ENCODE assay signal across 23 mouse cellular contexts in genomic region chr9:106444836-106445235, GRCm38 (mm10). TPM values are rescaled to one million over a fixed set of nuclear protein-coding genes. Genes with fewer than 3 reads are reported as not detected.
A peak's percentile ranks its signal among the peaks of the same experiment; 100 is the strongest.
DNase-seq lines count a peak whose midpoint lies in the region; ATAC-seq and TF ChIP-seq lines count a peak whose summit lies in the region.
"Had no signal": no experiment of that assay in that cellular context is flagged by ENCODE, and none has a peak within 500 bp of the region (broad histone marks: within the 10 kb centered on the region; RNA-seq: fewer than 3 reads in every experiment).

No protein-coding gene starts in this region.

- H3K4me2 ChIP-seq in kidney, embryonic 14.5 days (replicated peaks; ENCODE audit: low read depth, low read length), result no peak overlapping the region
- no peak overlapping the region for H3K4me2 ChIP-seq in midbrain, postnatal 0 days (ENCODE audit: low read depth, low read length, poor library complexity, severe bottlenecking)
- H3K4me2 ChIP-seq: embryonic facial prominence, embryonic 13.5 days; forebrain, embryonic 12.5 days; hindbrain, embryonic 15.5 days; liver, embryonic 12.5 days; neural tube, embryonic 13.5 days; stomach, embryonic 15.5 days had no signal

- H3K9me3 ChIP-seq in kidney, embryonic 14.5 days (ENCODE audit: control insufficient read depth, low read length), result no peaks in the 10 kb centered on the region
- no peaks in the 10 kb centered on the region for H3K9me3 ChIP-seq in midbrain, postnatal 0 days (ENCODE audit: low read length)
- H3K9me3 ChIP-seq in midbrain, embryonic 10.5 days (replicated peaks), result no peaks in the 10 kb centered on the region
- H3K9me3 ChIP-seq: embryonic facial prominence, embryonic 13.5 days; forebrain, embryonic 12.5 days; hindbrain, embryonic 10.5 days; hindbrain, embryonic 15.5 days; liver, embryonic 12.5 days; neural tube, embryonic 13.5 days; stomach, embryonic 15.5 days had no signal

- no peaks in the 10 kb centered on the region for H3K27me3 ChIP-seq in kidney, embryonic 14.5 days (ENCODE audit: control insufficient read depth, insufficient read depth, low read length)
- no peaks in the 10 kb centered on the region for H3K27me3 ChIP-seq in midbrain, postnatal 0 days (ENCODE audit: insufficient read depth, low read length)
- H3K27me3 ChIP-seq in midbrain, embryonic 10.5 days (ENCODE audit: low read depth, poor library complexity, severe bottlenecking), result peaks cover 1% of the 10 kb centered on the region; the same call in 1 of the 2 replicates
- H3K27me3 ChIP-seq: embryonic facial prominence, embryonic 13.5 days; forebrain, embryonic 12.5 days; hindbrain, embryonic 15.5 days; liver, embryonic 12.5 days; neural tube, embryonic 13.5 days; stomach, embryonic 15.5 days had no signal

- no peak overlapping the region for H3K4me3 ChIP-seq in kidney, embryonic 14.5 days (ENCODE audit: low read length)
- H3K4me3 ChIP-seq in midbrain, postnatal 0 days (ENCODE audit: low read depth, low read length), result no peak overlapping the region
- no peak overlapping the region for H3K4me3 ChIP-seq in midbrain, embryonic 10.5 days
- H3K4me3 ChIP-seq: embryonic facial prominence, embryonic 13.5 days; forebrain, embryonic 12.5 days; hindbrain, embryonic 10.5 days; hindbrain, embryonic 15.5 days; liver, embryonic 12.5 days; neural tube, embryonic 13.5 days; stomach, embryonic 15.5 days had no signal

- no peak overlapping the region for H3K27ac ChIP-seq in kidney, embryonic 14.5 days (ENCODE audit: low read depth, low read length)
- no peak overlapping the region for H3K27ac ChIP-seq in midbrain, postnatal 0 days (ENCODE audit: low read depth, low read length)
- no peak overlapping the region for H3K27ac ChIP-seq in midbrain, embryonic 10.5 days (replicated peaks)
- H3K27ac ChIP-seq: embryonic facial prominence, embryonic 13.5 days; forebrain, embryonic 12.5 days; hindbrain, embryonic 10.5 days; hindbrain, embryonic 15.5 days; liver, embryonic 12.5 days; macrophage; neural tube, embryonic 13.5 days; stomach, embryonic 15.5 days had no signal

- H3K9ac ChIP-seq in kidney, embryonic 14.5 days (ENCODE audit: low read depth, low read length), result no peak overlapping the region
- 0 out of 2 replicates have a peak overlapping the region, but pooled peaks have one; percentile 8 for H3K9ac ChIP-seq in midbrain, postnatal 0 days (replicated peaks; ENCODE audit: low read length, poor library complexity, severe bottlenecking)
- H3K9ac ChIP-seq: forebrain, embryonic 12.5 days; forebrain, postnatal 0 days; hindbrain, embryonic 15.5 days; liver, embryonic 12.5 days; liver, postnatal 0 days; stomach, embryonic 15.5 days had no signal

- DNase-seq in kidney, adult 11 months, result peak; percentile 84
- no peak for DNase-seq in midbrain, postnatal 0 days (ENCODE audit: low spot score)
- DNase-seq in midbrain, embryonic 10.5 days (ENCODE audit: low spot score), result no peak
- peak; percentile 41 for DNase-seq in kidney, postnatal 10 days
- DNase-seq in lung, postnatal 10 days, result no peak
- no peak for DNase-seq in spleen, postnatal 4 days (ENCODE audit: low spot score in 2 of 2)
- DNase-seq: adrenal gland, postnatal 14 days; cerebellum, adult 11 months; cerebellum, postnatal 10 days; forebrain, postnatal 0 days; gastrocnemius, postnatal 10 days; heart, postnatal 14 days; layer of hippocampus, adult 9-11 months; liver, postnatal 0 days had no signal

- 66% methylated on average over 4 of the region's 4 CpGs for WGBS in kidney, embryonic 14.5 days
- 76% methylated on average over 4 of the region's 4 CpGs for WGBS in midbrain, postnatal 0 days
- WGBS in midbrain, embryonic 10.5 days, result 78% methylated on average over 4 of the region's 4 CpGs

- no peak for ATAC-seq in kidney, embryonic 14.5 days (ENCODE audit: low FRiP score, low TSS enrichment)
- ATAC-seq in midbrain, postnatal 0 days (ENCODE audit: low FRiP score), result no peak
- ATAC-seq: forebrain, postnatal 0 days; liver, embryonic 12.5 days; liver, postnatal 0 days had no signal

- peaks cover 35% of the 10 kb centered on the region for H3K4me1 ChIP-seq in kidney, embryonic 14.5 days (ENCODE audit: control insufficient read depth, insufficient read depth, low read length)
- H3K4me1 ChIP-seq in midbrain, postnatal 0 days (ENCODE audit: insufficient read depth, low read length), result peaks cover 12% of the 10 kb centered on the region
- peaks cover 52% of the 10 kb centered on the region for H3K4me1 ChIP-seq in midbrain, embryonic 10.5 days

- no peaks in the 10 kb centered on the region for H3K36me3 ChIP-seq in kidney, embryonic 14.5 days (ENCODE audit: control insufficient read depth, insufficient read depth, low read length)
- peaks cover 6% of the 10 kb centered on the region for H3K36me3 ChIP-seq in midbrain, postnatal 0 days (ENCODE audit: insufficient read depth, low read length)
- 0 out of 2 replicates have a peak, but pooled peaks cover 3% of the 10 kb centered on the region for H3K36me3 ChIP-seq in midbrain, embryonic 10.5 days
- H3K36me3 ChIP-seq: forebrain, embryonic 12.5 days; hindbrain, embryonic 10.5 days; hindbrain, embryonic 15.5 days; neural tube, embryonic 13.5 days; stomach, embryonic 15.5 days had no signal

- TF ChIP-seq CTCF in midbrain, postnatal 0 days (IDR thresholded peaks at IDR 0.05), result no peak

RNA-seq across cellular contexts. Expression of gene Abhd14b, which starts 2.4 kb away (rescaled TPM):
- 18.7 and 25.6 TPM in 2 replicates for polyA plus RNA-seq in kidney, embryonic 14.5 days (2014; fragmentation: Nextera tagmentation; extraction: Ambion mirVana)
- total RNA-seq in midbrain, postnatal 0 days (2014; rRNA removed), result 16.2 and 18.4 TPM in 2 replicates
- polyA plus RNA-seq in midbrain, postnatal 0 days (2015; fragmentation: Nextera tagmentation; extraction: Ambion mirVana), result 12.6 and 13.8 TPM in 2 replicates
- 5.2 TPM in 2 replicates for polyA plus RNA-seq in midbrain, embryonic 10.5 days (2016; fragmentation: Nextera tagmentation; extraction: Ambion mirVana)

RNA-seq across cellular contexts. Expression of gene Abhd14a, which starts 2.6 kb away (rescaled TPM):
- 50.2 and 58.8 TPM in 2 replicates for polyA plus RNA-seq in kidney, embryonic 14.5 days (2014; fragmentation: Nextera tagmentation; extraction: Ambion mirVana)
- total RNA-seq in midbrain, postnatal 0 days (2014; rRNA removed), result 69.8 and 73.8 TPM in 2 replicates
- polyA plus RNA-seq in midbrain, postnatal 0 days (2015; fragmentation: Nextera tagmentation; extraction: Ambion mirVana), result 72.3 and 74.5 TPM in 2 replicates
- 37.7 TPM in 2 replicates for polyA plus RNA-seq in midbrain, embryonic 10.5 days (2016; fragmentation: Nextera tagmentation; extraction: Ambion mirVana)

RNA-seq across cellular contexts. Expression of gene Acy1, which starts 6.7 kb away (rescaled TPM):
- 41.1 and 44.5 TPM in 2 replicates for polyA plus RNA-seq in kidney, embryonic 14.5 days (2014; fragmentation: Nextera tagmentation; extraction: Ambion mirVana)
- 11.4 and 22.6 TPM in 2 replicates for total RNA-seq in midbrain, postnatal 0 days (2014; rRNA removed)
- polyA plus RNA-seq in midbrain, postnatal 0 days (2015; fragmentation: Nextera tagmentation; extraction: Ambion mirVana), result 13.3 and 17.0 TPM in 2 replicates
- polyA plus RNA-seq in midbrain, embryonic 10.5 days (2016; fragmentation: Nextera tagmentation; extraction: Ambion mirVana), result 39.3 and 42.6 TPM in 2 replicates

RNA-seq across cellular contexts. Expression of gene Pcbp4, which starts 8.3 kb away (rescaled TPM):
- 129 and 147 TPM in 2 replicates for polyA plus RNA-seq in kidney, embryonic 14.5 days (2014; fragmentation: Nextera tagmentation; extraction: Ambion mirVana)
- total RNA-seq in midbrain, postnatal 0 days (2014; rRNA removed), result 543 and 647 TPM in 2 replicates
- polyA plus RNA-seq in midbrain, postnatal 0 days (2015; fragmentation: Nextera tagmentation; extraction: Ambion mirVana), result 242 and 248 TPM in 2 replicates
- polyA plus RNA-seq in midbrain, embryonic 10.5 days (2016; fragmentation: Nextera tagmentation; extraction: Ambion mirVana), result 385 and 386 TPM in 2 replicates

RNA-seq across cellular contexts. Expression of gene Rpl29, which starts 15.6 kb away (rescaled TPM):
- polyA plus RNA-seq in kidney, embryonic 14.5 days (2014; fragmentation: Nextera tagmentation; extraction: Ambion mirVana), result 1,370 and 1,590 TPM in 2 replicates
- total RNA-seq in midbrain, postnatal 0 days (2014; rRNA removed), result 795 and 936 TPM in 2 replicates
- 645 TPM in 2 replicates for polyA plus RNA-seq in midbrain, postnatal 0 days (2015; fragmentation: Nextera tagmentation; extraction: Ambion mirVana)
- 872 and 1,015 TPM in 2 replicates for polyA plus RNA-seq in midbrain, embryonic 10.5 days (2016; fragmentation: Nextera tagmentation; extraction: Ambion mirVana)

Comparison
In these comparisons a context has a peak if more than half of its experiments do, and no peak if none do; other contexts are left out.
1. DNase-seq: peak in kidney, adult 11 months (single experiment) and kidney, postnatal 10 days (single experiment); none in midbrain, postnatal 0 days (single experiment), midbrain, embryonic 10.5 days (single experiment), lung, postnatal 10 days (single experiment) and spleen, postnatal 4 days (0 of 2).